Mouse (Mus musculus): ENCODE measurements at regions not wholly inside any gene's neighbourhood (a gene's known extent, or its start where the extent isn't known, plus 50 kb on each side); places are given as distances from the start of the nearest gene placed in this dataset.

- Histone ChIP-seq H3K36me3 (ENCODE audit: control insufficient read depth, insufficient read depth, low read length) (no peaks in the 10 kb centered on the region), H3K4me3 (ENCODE audit: low read depth, low read length) (no peak overlapping the region), H3K9me3 (ENCODE audit: control insufficient read depth, low read length) (no peaks in the 10 kb centered on the region), H3K27ac (replicated peaks) (no peak overlapping the region), H3K4me1 (replicated peaks; ENCODE audit: control insufficient read depth, insufficient read depth) (no peaks in the 10 kb centered on the region), H3K27me3 (ENCODE audit: control insufficient read depth, insufficient read depth, low read length) (no peaks in the 10 kb centered on the region), H3K9ac (ENCODE audit: low read length) (no peak overlapping the region), H3K4me2 (replicated peaks; ENCODE audit: low read depth) (no peak overlapping the region)
- 59% methylated on average over 4 of the region's 4 CpGs for WGBS
- DNase-seq (ENCODE audit: low spot score) (no peak), ATAC-seq (ENCODE audit: low FRiP score, low TSS enrichment) (no peak)
- no peak for TF ChIP-seq EP300 (optimal IDR thresholded peaks at IDR 0.05)
- no peak for TF ChIP-seq CTCF (IDR thresholded peaks at IDR 0.05; ENCODE audit: low read depth)
These were observed 181.7 kb upstream of the Sptlc3 start for GRCm38 (mm10) chr2:139312053-139312452.

GRCm38 (mm10) chr2:139322509-139322908 is 171.2 kb upstream of the Sptlc3 start:
- Histone ChIP-seq H3K27ac (replicated peaks) (no peak overlapping the region), H3K9me3 (ENCODE audit: control insufficient read depth, low read length) (no peaks in the 10 kb centered on the region), H3K27me3 (ENCODE audit: control insufficient read depth, insufficient read depth, low read length) (no peaks in the 10 kb centered on the region), H3K36me3 (ENCODE audit: control insufficient read depth, insufficient read depth, low read length) (no peaks in the 10 kb centered on the region), H3K4me1 (replicated peaks; ENCODE audit: control insufficient read depth, insufficient read depth) (no peaks in the 10 kb centered on the region), H3K4me3 (ENCODE audit: low read depth, low read length) (no peak overlapping the region), H3K9ac (ENCODE audit: low read length) (no peak overlapping the region), H3K4me2 (replicated peaks; ENCODE audit: low read depth) (no peak overlapping the region)
- TF ChIP-seq CTCF (IDR thresholded peaks at IDR 0.05; ENCODE audit: low read depth) (no peak), EP300 (optimal IDR thresholded peaks at IDR 0.05) (no peak)
- DNase-seq (ENCODE audit: low spot score) (no peak), ATAC-seq (ENCODE audit: low FRiP score, low TSS enrichment) (no peak)
- WGBS, result 40% methylated on average over 2 of the region's 2 CpGs

GRCm38 (mm10) chr2:139325501-139325900 is 168.2 kb upstream of the Sptlc3 start:
- H3K9me3 ChIP-seq (ENCODE audit: control insufficient read depth, low read length), result no peaks in the 10 kb centered on the region
- DNase-seq (ENCODE audit: low spot score) (no peak), ATAC-seq (ENCODE audit: low FRiP score, low TSS enrichment) (no peak)
- H3K27me3 ChIP-seq (ENCODE audit: control insufficient read depth, insufficient read depth, low read length), result no peaks in the 10 kb centered on the region
- no peak overlapping the region for H3K4me3 ChIP-seq (ENCODE audit: low read depth, low read length)
- no peak overlapping the region for H3K9ac ChIP-seq (ENCODE audit: low read length)
- H3K4me1 ChIP-seq (replicated peaks; ENCODE audit: control insufficient read depth, insufficient read depth), result no peaks in the 10 kb centered on the region
- TF ChIP-seq EP300 (optimal IDR thresholded peaks at IDR 0.05) (no peak), CTCF (IDR thresholded peaks at IDR 0.05; ENCODE audit: low read depth) (no peak)
- 81% methylated on average over 3 of the region's 3 CpGs for WGBS
- H3K27ac ChIP-seq (replicated peaks), result no peak overlapping the region
- no peaks in the 10 kb centered on the region for H3K36me3 ChIP-seq (ENCODE audit: control insufficient read depth, insufficient read depth, low read length)
- H3K4me2 ChIP-seq (replicated peaks; ENCODE audit: low read depth), result no peak overlapping the region

- no peak for DNase-seq (ENCODE audit: low spot score)
- no peaks in the 10 kb centered on the region for H3K36me3 ChIP-seq (ENCODE audit: control insufficient read depth, insufficient read depth, low read length)
These were observed 159.0 kb upstream of the Sptlc3 start for GRCm38 (mm10) chr2:139334681-139335080.

GRCm38 (mm10) chr2:139338240-139338639 is 155.5 kb upstream of the Sptlc3 start:
- Histone ChIP-seq H3K4me2 (replicated peaks; ENCODE audit: low read depth) (no peak overlapping the region), H3K4me3 (ENCODE audit: low read depth, low read length) (no peak overlapping the region), H3K27ac (replicated peaks) (no peak overlapping the region), H3K36me3 (ENCODE audit: control insufficient read depth, insufficient read depth, low read length) (no peaks in the 10 kb centered on the region), H3K9ac (ENCODE audit: low read length) (no peak overlapping the region), H3K27me3 (ENCODE audit: control insufficient read depth, insufficient read depth, low read length) (no peaks in the 10 kb centered on the region), H3K9me3 (ENCODE audit: control insufficient read depth, low read length) (no peaks in the 10 kb centered on the region), H3K4me1 (replicated peaks; ENCODE audit: control insufficient read depth, insufficient read depth) (no peaks in the 10 kb centered on the region)
- no peak for ATAC-seq (ENCODE audit: low FRiP score, low TSS enrichment)
- DNase-seq (ENCODE audit: low spot score), result no peak
- TF ChIP-seq CTCF (IDR thresholded peaks at IDR 0.05; ENCODE audit: low read depth), result no peak
- TF ChIP-seq EP300 (optimal IDR thresholded peaks at IDR 0.05), result no peak
- WGBS, result 87% methylated on average over 4 of the region's 4 CpGs

More at GRCm38 (mm10) chr2:139334681-139335080, 159.0 kb upstream of the Sptlc3 start:
- Histone ChIP-seq H3K4me1 (replicated peaks; ENCODE audit: control insufficient read depth, insufficient read depth) (no peaks in the 10 kb centered on the region), H3K9ac (ENCODE audit: low read length) (no peak overlapping the region), H3K27me3 (ENCODE audit: control insufficient read depth, insufficient read depth, low read length) (no peaks in the 10 kb centered on the region), H3K9me3 (ENCODE audit: control insufficient read depth, low read length) (no peaks in the 10 kb centered on the region), H3K27ac (replicated peaks) (no peak overlapping the region), H3K4me2 (replicated peaks; ENCODE audit: low read depth) (no peak overlapping the region), H3K4me3 (ENCODE audit: low read depth, low read length) (no peak overlapping the region)
- TF ChIP-seq CTCF (IDR thresholded peaks at IDR 0.05; ENCODE audit: low read depth) (no peak), EP300 (optimal IDR thresholded peaks at IDR 0.05) (no peak)
- WGBS, result 33% methylated on average over 1 of the region's 1 CpGs
- ATAC-seq (ENCODE audit: low FRiP score, low TSS enrichment), result no peak

- ATAC-seq (ENCODE audit: low FRiP score, low TSS enrichment) (no peak), DNase-seq (ENCODE audit: low spot score) (no peak)
- Histone ChIP-seq H3K36me3 (ENCODE audit: control insufficient read depth, insufficient read depth, low read length) (no peaks in the 10 kb centered on the region), H3K4me1 (replicated peaks; ENCODE audit: control insufficient read depth, insufficient read depth) (no peaks in the 10 kb centered on the region), H3K9me3 (ENCODE audit: control insufficient read depth, low read length) (no peaks in the 10 kb centered on the region), H3K4me3 (ENCODE audit: low read depth, low read length) (no peak overlapping the region), H3K4me2 (replicated peaks; ENCODE audit: low read depth) (no peak overlapping the region), H3K9ac (ENCODE audit: low read length) (no peak overlapping the region), H3K27ac (replicated peaks) (no peak overlapping the region), H3K27me3 (ENCODE audit: control insufficient read depth, insufficient read depth, low read length) (no peaks in the 10 kb centered on the region)
- 85% methylated on average over 3 of the region's 3 CpGs for WGBS
- TF ChIP-seq EP300 (optimal IDR thresholded peaks at IDR 0.05) (no peak), CTCF (IDR thresholded peaks at IDR 0.05; ENCODE audit: low read depth) (no peak)
These were observed 137.3 kb upstream of the Sptlc3 start for GRCm38 (mm10) chr2:139356280-139357010.

Data from stomach, postnatal 0 days (tissue).